Mouse (Mus musculus) liver, adult 2 months (tissue): ENCODE data around the gene 1500009C09Rik.

Source experiments
- CTCF ChIP-seq: fragments of 200-500 bp; IDR thresholded peaks from 2 replicates; pipeline ENCODE4 v1.5.1; 2011; ENCODE audit warnings: low read depth, low read length, control low read depth
- POLR2A ChIP-seq: fragments of 200-500 bp; IDR thresholded peaks from 2 replicates; pipeline ENCODE4 v1.6.1; 2011; ENCODE audit warnings: low read length, control low read depth; ENCODE audit not compliant: insufficient read depth; ENCODE audit errors: extremely low read depth

GRCm38 (mm10) chr15:82203611-82204351, 48.4 kb upstream of the 1500009C09Rik start:
- TF ChIP-seq CTCF: no peak
- no peak for TF ChIP-seq POLR2A
